Mouse (Mus musculus) natural killer cell, adult 2 months (primary cell): ENCODE data around the gene Tpm1.

ENCODE experiments used
- DNase-seq, 2 experiments: peaks; one replicate each; pipeline ENCODE4 v3.0.0; 2022; ENCODE audit warnings: low spot score in 2 of 2

The Tpm1 gene

GRCm38 (mm10) chr9:67046881-67047605, 2.2 kb downstream of the Tpm1 start:
- DNase-seq, result peak; percentile 20 to 24

- no peak for DNase-seq
Measured at GRCm38 (mm10) chr9:67045966-67046602, 3.1 kb downstream of the Tpm1 start.

- DNase-seq, result no peak
Measured at GRCm38 (mm10) chr9:67045306-67045675, 3.9 kb downstream of the Tpm1 start.

GRCm38 (mm10) chr9:67044551-67045305, 4.5 kb downstream of the Tpm1 start:
- peak in 1 of 2 experiments; percentile 18 for DNase-seq

GRCm38 (mm10) chr9:67043231-67044199, 5.7 kb downstream of the Tpm1 start:
- peak; percentile 97 to 99 for DNase-seq

- DNase-seq, result no peak
Measured at GRCm38 (mm10) chr9:67042813-67043207, 6.4 kb downstream of the Tpm1 start.

GRCm38 (mm10) chr9:67041840-67042812, 7.1 kb downstream of the Tpm1 start:
- DNase-seq, result no peak

GRCm38 (mm10) chr9:67040963-67041839, 8.0 kb downstream of the Tpm1 start:
- DNase-seq, result no peak

- DNase-seq, result no peak
Measured at GRCm38 (mm10) chr9:67039867-67040266, 9.3 kb downstream of the Tpm1 start.

- DNase-seq, result no peak
Measured at GRCm38 (mm10) chr9:67038686-67039085, 10.5 kb downstream of the Tpm1 start.

GRCm38 (mm10) chr9:67037666-67038065, 11.5 kb downstream of the Tpm1 start:
- no peak for DNase-seq

- DNase-seq, result no peak
Measured at GRCm38 (mm10) chr9:67036527-67037118, 12.6 kb downstream of the Tpm1 start.

- DNase-seq, result no peak
Measured at GRCm38 (mm10) chr9:67035957-67036451, 13.2 kb downstream of the Tpm1 start.

- peak in 1 of 2 experiments; percentile 28 for DNase-seq
Measured at GRCm38 (mm10) chr9:67034677-67035076, 14.5 kb downstream of the Tpm1 start.

- DNase-seq, result no peak
Measured at GRCm38 (mm10) chr9:67033016-67033415, 16.2 kb downstream of the Tpm1 start.

GRCm38 (mm10) chr9:67032611-67033010, 16.6 kb downstream of the Tpm1 start:
- no peak for DNase-seq

- no peak for DNase-seq
Measured at GRCm38 (mm10) chr9:67029518-67029917, 19.7 kb downstream of the Tpm1 start.

- DNase-seq, result no peak
Measured at GRCm38 (mm10) chr9:67028929-67029328, 20.3 kb downstream of the Tpm1 start.
